In genomic region chr5:13263087-13263486, GRCm38 (mm10) we compare ENCODE assay signal across 9 mouse cellular contexts.
A peak's percentile ranks its signal among the peaks of the same experiment; 100 is the strongest.
DNase-seq lines count a peak whose midpoint lies in the region; ATAC-seq and TF ChIP-seq lines count a peak whose summit lies in the region.
"Had no signal": no experiment of that assay in that cellular context is flagged by ENCODE, and none has a peak within 500 bp of the region (broad histone marks: within the 10 kb centered on the region; RNA-seq: fewer than 3 reads in every experiment).

No protein-coding gene starts in this region.

- no peaks in the 10 kb centered on the region for H3K36me3 ChIP-seq in midbrain, embryonic 11.5 days (ENCODE audit: control insufficient read depth, insufficient read depth, low read length)
- H3K36me3 ChIP-seq in midbrain, embryonic 10.5 days, result no peaks in the 10 kb centered on the region
- H3K36me3 ChIP-seq in forebrain, postnatal 0 days (ENCODE audit: insufficient read depth), result no peaks in the 10 kb centered on the region

- no peak overlapping the region for H3K27ac ChIP-seq in midbrain, embryonic 11.5 days (ENCODE audit: low read depth, low read length)
- H3K27ac ChIP-seq in midbrain, embryonic 10.5 days (replicated peaks), result no peak overlapping the region
- no peak overlapping the region for H3K27ac ChIP-seq in forebrain, postnatal 0 days (ENCODE audit: low read depth, low read length)

- H3K4me3 ChIP-seq in midbrain, embryonic 11.5 days (ENCODE audit: low read depth, low read length), result no peak overlapping the region
- H3K4me3 ChIP-seq in midbrain, embryonic 10.5 days, result no peak overlapping the region
- no peak overlapping the region for H3K4me3 ChIP-seq in forebrain, postnatal 0 days (ENCODE audit: low read depth, low read length)

- intact Hi-C loops in left cerebral cortex, postnatal 25 days (cut with DNase I), result loop anchor here (10.0 kb wide), 1 partner anchor 132 kb away; no protein-coding TSS in a partner anchor

- H3K4me2 ChIP-seq in midbrain, embryonic 11.5 days, result no peak overlapping the region
- H3K4me2 ChIP-seq in forebrain, postnatal 0 days (ENCODE audit: low read depth), result no peak overlapping the region

- H3K9me3 ChIP-seq in midbrain, embryonic 11.5 days (ENCODE audit: control insufficient read depth, low read length), result no peaks in the 10 kb centered on the region
- no peaks in the 10 kb centered on the region for H3K9me3 ChIP-seq in midbrain, embryonic 10.5 days (replicated peaks)
- H3K9me3 ChIP-seq in forebrain, postnatal 0 days (ENCODE audit: low read length), result no peaks in the 10 kb centered on the region

- whole genome bisulfite sequencing in midbrain, embryonic 11.5 days, result 79% methylated on average over 2 of the region's 2 CpGs
- 79% methylated on average over 2 of the region's 2 CpGs for WGBS in midbrain, embryonic 10.5 days
- WGBS in forebrain, postnatal 0 days, result 35% methylated on average over 2 of the region's 2 CpGs

- 0 out of 2 replicates have a peak, but pooled peaks have one; percentile 19 for ATAC-seq in midbrain, embryonic 11.5 days (ENCODE audit: low FRiP score)
- peak; percentile 94 for ATAC-seq in forebrain, postnatal 0 days
- no peak for ATAC-seq in megakaryocyte progenitor cell, adult 5-6 weeks (replicated peaks; ENCODE audit: poor library complexity)
- ATAC-seq: activated CD4-positive, CD25-positive, alpha-beta regulatory T cell, adult 4 months had no signal

- no peak overlapping the region for H3K9ac ChIP-seq in midbrain, embryonic 11.5 days (ENCODE audit: low read length)
- no peak overlapping the region for H3K9ac ChIP-seq in forebrain, postnatal 0 days

- no peak for DNase-seq in midbrain, embryonic 11.5 days (ENCODE audit: low spot score, missing footprints)
- DNase-seq in midbrain, embryonic 10.5 days (ENCODE audit: low spot score), result no peak
- DNase-seq in forebrain, postnatal 0 days, result peak; percentile 14
- DNase-seq in left cerebral cortex, postnatal 25 days (ENCODE audit: low spot score in 2 of 2), result peak; percentile 25 to 84
- peak; percentile 25 to 26 for DNase-seq in right cerebral cortex, postnatal 36 days (ENCODE audit: low spot score in 2 of 2)
- DNase-seq in adipocyte (ENCODE audit: low spot score), result no peak
- DNase-seq: kidney, adult 11 months had no signal

- no peaks in the 10 kb centered on the region for H3K27me3 ChIP-seq in midbrain, embryonic 11.5 days (ENCODE audit: control insufficient read depth, insufficient read depth, low read length)
- no peaks in the 10 kb centered on the region for H3K27me3 ChIP-seq in midbrain, embryonic 10.5 days (ENCODE audit: low read depth, poor library complexity, severe bottlenecking)
- no peaks in the 10 kb centered on the region for H3K27me3 ChIP-seq in forebrain, postnatal 0 days (ENCODE audit: insufficient read depth, low read length)

- no peak for TF ChIP-seq CTCF in forebrain, postnatal 0 days (IDR thresholded peaks at IDR 0.05; ENCODE audit: low read depth)

- no peaks in the 10 kb centered on the region for H3K4me1 ChIP-seq in midbrain, embryonic 11.5 days (ENCODE audit: control insufficient read depth, insufficient read depth, low read length)
- H3K4me1 ChIP-seq in midbrain, embryonic 10.5 days, result no peaks in the 10 kb centered on the region
- no peaks in the 10 kb centered on the region for H3K4me1 ChIP-seq in forebrain, postnatal 0 days (ENCODE audit: insufficient read depth)

Comparison
In these comparisons a context has a peak if more than half of its experiments do, and no peak if none do; other contexts are left out.
1. DNase-seq: peak in forebrain, postnatal 0 days (single experiment), left cerebral cortex, postnatal 25 days (2 of 2) and right cerebral cortex, postnatal 36 days (2 of 2); none in midbrain, embryonic 11.5 days (single experiment), midbrain, embryonic 10.5 days (single experiment) and adipocyte (single experiment).